Mouse (Mus musculus) olfactory bulb, adult 2 months (tissue): ENCODE measurements around the gene Trappc11.

ENCODE experiments used
- CTCF ChIP-seq: fragments of 200-500 bp; IDR thresholded peaks from 2 replicates; pipeline ENCODE4 v1.5.1; 2012; ENCODE audit warnings: low read depth, mild to moderate bottlenecking, low read length, moderate library complexity; ENCODE audit not compliant: insufficient read depth
- POLR2A ChIP-seq: fragments of 200-500 bp; IDR thresholded peaks from 2 replicates; pipeline ENCODE4 v1.6.1; 2012; ENCODE audit warnings: mild to moderate bottlenecking, low read depth, low read length, moderate library complexity; ENCODE audit not compliant: insufficient read depth

DNA sequence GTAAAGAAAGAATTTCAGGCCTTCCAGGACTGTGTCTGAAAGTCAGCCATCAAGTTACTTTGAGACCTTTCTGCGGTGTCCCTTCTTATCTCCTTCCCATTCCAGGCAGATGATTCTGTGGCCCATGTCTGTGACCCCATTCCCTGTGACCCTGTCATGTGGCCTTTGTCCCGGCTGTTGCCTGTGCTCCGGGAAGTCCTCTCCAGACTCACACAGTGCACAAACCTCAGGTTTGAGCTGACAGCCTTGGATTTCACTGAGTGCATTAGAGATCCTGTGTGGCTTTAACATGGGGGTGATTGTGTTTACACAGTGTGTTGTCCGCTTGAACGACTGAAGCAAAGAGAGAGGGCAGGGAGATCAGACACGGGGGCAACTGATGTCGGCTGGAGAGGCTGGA lies 25.0 kb upstream of the Trappc11 start:
- TF ChIP-seq CTCF (no peak), POLR2A (no peak)
